Mouse (Mus musculus): Measurements from ENCODE around the gene Atp2c2.

Atp2c2 gene

DNA sequence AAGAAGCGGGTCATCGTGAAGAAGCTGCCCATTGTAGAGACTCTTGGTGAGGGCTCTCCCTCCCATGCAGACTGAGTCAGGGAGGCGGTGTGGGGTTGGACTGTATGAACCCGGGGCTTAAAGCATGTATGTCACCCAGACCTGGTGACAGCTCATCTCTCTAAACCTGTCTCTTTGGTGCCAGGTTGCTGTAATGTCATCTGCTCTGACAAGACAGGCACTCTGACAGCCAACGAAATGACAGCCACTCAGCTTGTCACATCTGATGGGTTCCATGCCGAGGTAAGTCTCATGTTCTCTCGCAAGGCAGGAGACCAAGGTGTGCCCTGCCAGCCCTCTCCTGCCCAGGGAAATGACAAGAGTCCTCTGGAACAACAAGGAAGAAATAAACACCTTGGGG is 42.6 kb downstream of the Atp2c2 start:
- in situ Hi-C loops (cut with MboI), result no loop called here

- in situ Hi-C loops (cut with MboI), result no loop called here
Measured at GRCm38 (mm10) chr8:119743291-119744026, 43.6 kb downstream of the Atp2c2 start.

GRCm38 (mm10) chr8:119744604-119745003 is 44.8 kb downstream of the Atp2c2 start:
- in situ Hi-C loops (cut with MboI), result no loop called here

GRCm38 (mm10) chr8:119755238-119756146 is 55.7 kb downstream of the Atp2c2 start:
- in situ Hi-C loops (cut with MboI), result no loop called here

GRCm38 (mm10) chr8:119756147-119756461 is 56.3 kb downstream of the Atp2c2 start:
- in situ Hi-C loops (cut with MboI), result no loop called here

DNA sequence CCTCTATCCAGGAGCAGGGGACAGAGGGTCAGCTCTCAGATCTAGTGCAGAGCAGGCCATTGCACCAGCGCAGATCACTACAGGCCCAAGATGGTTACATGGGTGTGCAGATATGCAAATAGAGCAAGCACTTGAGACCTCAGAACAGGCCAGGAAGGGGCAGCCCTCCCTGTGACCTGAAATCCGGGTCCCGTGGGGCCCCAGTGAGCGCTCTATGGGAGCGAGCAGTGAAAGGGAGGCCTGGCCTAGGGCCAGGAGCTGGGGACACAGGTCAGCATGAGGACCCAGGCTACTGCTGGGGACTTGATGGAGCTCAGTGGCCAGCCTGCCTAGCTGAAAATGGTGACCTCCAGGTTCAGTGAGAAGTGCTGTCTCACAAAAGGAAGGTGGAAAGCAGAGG is 56.7 kb downstream of the Atp2c2 start:
- in situ Hi-C loops (cut with MboI), result no loop called here

DNA sequence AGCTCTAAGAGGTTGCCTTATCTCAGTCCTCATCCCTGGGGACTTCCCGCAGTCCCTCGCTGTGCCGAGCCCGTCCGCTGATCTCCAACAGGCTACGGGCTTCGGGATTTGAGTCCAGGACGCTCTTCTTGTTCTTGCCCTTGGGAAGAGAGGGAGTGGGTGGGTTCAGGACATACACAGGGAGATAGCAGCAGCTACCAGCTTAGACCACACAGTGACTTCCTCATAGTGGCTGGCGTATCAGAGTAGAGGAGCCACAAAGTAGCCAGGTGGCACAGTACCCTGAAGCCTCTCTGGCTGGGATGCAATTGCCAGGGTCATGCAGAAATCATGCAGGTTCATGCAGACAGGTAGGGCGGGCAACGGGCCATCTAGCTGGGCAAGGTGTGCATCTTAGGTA is 61.9 kb downstream of the Atp2c2 start:
- in situ Hi-C loops (cut with MboI), result no loop called here

- in situ Hi-C loops (cut with MboI), result no loop called here
Measured at GRCm38 (mm10) chr8:119762226-119763220, 62.7 kb downstream of the Atp2c2 start.

DNA sequence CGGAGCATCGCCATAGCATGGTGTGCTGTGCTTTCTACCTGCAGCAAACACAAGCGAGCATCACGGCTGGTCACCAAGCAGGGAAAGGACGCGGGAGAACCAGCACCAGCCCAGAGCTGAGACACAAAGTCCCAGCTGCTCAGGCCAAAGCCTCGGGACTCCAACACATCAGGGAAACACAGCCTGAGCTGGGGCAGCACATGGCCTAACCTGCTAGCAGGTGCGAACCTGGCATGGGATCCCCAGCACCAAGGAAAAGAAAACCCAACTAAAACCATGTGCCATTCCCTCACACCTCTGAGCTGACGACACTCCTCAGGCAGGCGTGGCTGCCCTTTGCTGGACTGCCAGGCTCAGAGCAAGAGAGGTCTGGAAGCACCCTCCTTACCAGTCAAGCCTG is 65.5 kb downstream of the Atp2c2 start:
- in situ Hi-C loops (cut with MboI), result no loop called here

DNA sequence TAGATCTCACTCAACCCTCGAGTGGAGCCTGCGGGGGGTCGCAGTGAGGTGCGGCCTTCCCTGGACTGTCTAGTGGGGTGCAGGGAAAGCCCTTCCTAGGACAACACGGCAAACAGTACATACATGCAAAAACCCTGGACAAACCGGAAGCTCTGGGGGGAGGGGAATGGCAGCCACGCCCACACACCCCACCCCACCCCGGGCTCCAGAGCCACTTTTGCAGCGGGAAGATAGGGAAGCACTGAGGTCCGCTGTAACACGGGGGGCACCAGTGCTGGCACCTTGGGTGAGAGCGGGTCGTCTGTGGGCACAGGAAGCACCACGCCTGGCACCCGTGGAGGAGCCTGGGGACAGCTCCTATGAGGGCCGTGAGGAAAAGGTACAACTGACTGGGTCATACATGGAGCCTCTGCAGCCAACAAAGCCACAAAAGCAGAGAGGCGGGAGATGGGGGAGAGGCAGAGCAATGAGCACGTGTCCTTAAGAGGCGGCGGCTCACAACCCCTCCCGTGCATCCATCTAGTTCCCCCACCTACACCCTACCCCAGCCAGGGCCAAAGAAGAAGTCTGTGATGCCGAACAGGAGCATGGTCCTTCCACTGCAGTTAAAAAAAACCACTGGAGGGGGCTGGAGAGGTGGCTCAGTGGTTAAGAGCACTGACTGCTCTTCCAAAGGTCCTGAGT is 66.1 kb downstream of the Atp2c2 start:
- in situ Hi-C loops (cut with MboI), result no loop called here

DNA sequence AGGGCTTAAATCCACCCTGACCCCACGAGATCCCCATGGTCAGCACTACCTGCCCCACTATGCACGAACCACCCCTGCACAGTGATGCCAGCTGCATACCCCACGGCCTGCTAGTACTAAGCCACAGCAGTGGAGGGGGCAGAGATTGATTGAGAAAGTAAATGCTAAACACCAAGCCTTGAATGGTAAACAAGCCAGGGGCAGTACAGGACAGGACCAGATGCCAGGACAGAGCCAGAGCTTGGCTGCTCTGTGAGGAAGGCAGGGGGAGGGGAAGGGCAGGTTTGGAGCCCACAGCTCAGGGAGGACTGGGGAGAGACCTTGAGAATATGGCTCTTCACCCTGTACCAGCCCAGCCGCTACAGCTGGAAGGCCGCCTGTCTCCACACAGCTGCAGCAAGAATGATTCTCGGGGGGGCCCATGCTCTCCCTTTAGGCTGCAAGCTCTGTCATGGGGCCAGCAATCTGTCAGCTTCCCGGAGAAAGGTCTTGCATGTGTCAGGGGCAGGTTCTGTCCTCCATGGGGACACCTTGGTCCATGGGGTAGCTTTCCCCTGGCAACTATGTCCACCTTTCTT is 76.9 kb downstream of the Atp2c2 start:
- in situ Hi-C loops (cut with MboI), result loop anchor here (5.0 kb wide), 1 partner anchor 84 kb away; no protein-coding TSS in a partner anchor

DNA sequence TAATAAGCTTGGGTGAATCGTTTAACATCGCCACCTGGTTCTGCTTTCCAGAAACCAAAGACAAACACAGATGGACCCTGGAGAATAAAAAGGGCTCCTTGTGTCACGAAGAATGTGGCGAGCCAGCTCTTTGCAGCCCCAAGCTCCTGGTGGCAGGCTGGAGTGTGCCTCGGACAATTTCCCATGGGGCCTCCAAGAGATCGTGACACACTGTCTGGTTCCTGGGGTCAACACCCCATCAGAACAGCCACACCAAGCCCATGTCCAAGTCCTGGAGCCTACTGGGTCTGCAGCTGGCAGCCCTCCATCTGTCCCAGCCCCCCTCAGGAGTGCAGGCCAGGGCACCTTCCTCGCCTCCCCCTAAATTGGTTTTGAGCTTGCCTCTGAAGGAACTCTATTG is 78.0 kb downstream of the Atp2c2 start:
- in situ Hi-C loops (cut with MboI), result loop anchor here (5.0 kb wide), 1 partner anchor 85 kb away; no protein-coding TSS in a partner anchor

- in situ Hi-C loops (cut with MboI), result loop anchor here (5.0 kb wide), 1 partner anchor 86 kb away; no protein-coding TSS in a partner anchor
Measured at GRCm38 (mm10) chr8:119778263-119778662, 78.5 kb downstream of the Atp2c2 start, which contains the start of gene Tldc1. Tldc1 (minus strand) TSS chr8:119778416.

GRCm38 (mm10) chr8:119779013-119779737 is 79.4 kb downstream of the Atp2c2 start:
- in situ Hi-C loops (cut with MboI), result loop anchor here (5.0 kb wide), 1 partner anchor 87 kb away; no protein-coding TSS in a partner anchor

- in situ Hi-C loops (cut with MboI), result loop anchor here (5.0 to 10.0 kb wide), 2 partner anchors 62 to 134 kb away; partner anchors contain the start of genes Cotl1, Gm20388 and Usp10
Measured at GRCm38 (mm10) chr8:119780402-119781049, 80.7 kb downstream of the Atp2c2 start.

- in situ Hi-C loops (cut with MboI), result loop anchor here (5.0 to 10.0 kb wide), 2 partner anchors 61 to 134 kb away; partner anchors contain the start of genes Cotl1, Gm20388 and Usp10
Measured at GRCm38 (mm10) chr8:119781086-119781840, 81.5 kb downstream of the Atp2c2 start.

DNA sequence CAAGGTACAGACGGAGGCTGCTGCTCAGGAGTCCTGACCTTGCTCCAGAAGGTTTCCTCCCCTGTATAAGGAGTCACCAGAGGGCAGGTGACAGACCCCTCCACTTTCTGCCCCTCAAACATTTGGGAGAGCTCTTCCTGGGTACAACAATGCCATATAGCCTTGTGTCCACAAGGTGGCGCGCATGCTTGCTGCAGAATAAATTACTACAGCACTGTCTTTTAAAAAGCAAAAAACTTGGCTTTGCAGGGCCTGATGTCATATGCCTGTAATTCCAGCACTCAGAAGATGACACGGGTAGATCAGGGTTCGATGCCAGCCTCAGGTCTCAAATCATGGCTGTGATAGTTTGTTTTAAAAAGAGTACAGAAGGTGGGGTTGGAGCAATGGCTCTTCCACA is 82.9 kb downstream of the Atp2c2 start:
- in situ Hi-C loops (cut with MboI), result loop anchor here (5.0 to 10.0 kb wide), 2 partner anchors 60 to 132 kb away; partner anchors contain the start of genes Cotl1, Gm20388 and Usp10

GRCm38 (mm10) chr8:119783579-119783978 is 83.8 kb downstream of the Atp2c2 start:
- in situ Hi-C loops (cut with MboI), result loop anchor here (5.0 to 10.0 kb wide), 2 partner anchors 59 to 131 kb away; partner anchors contain the start of genes Cotl1, Gm20388 and Usp10
